Mouse (Mus musculus) MEL (cell line): ENCODE measurements around the gene Gpr61. TPM values are rescaled to one million over a fixed set of nuclear protein-coding genes. Genes with fewer than 3 reads are reported as not detected.

ENCODE experiments used
- DNase-seq: peaks from one replicate; pipeline ENCODE4 v3.0.0; 2011; ENCODE audit warnings: low read depth, low spot score
- H3K27ac ChIP-seq: 2 replicates; pipeline ENCODE4 v1.5.1; 2012; ENCODE audit warnings: low read depth, mild to moderate bottlenecking, control low read depth, low read length, moderate library complexity; ENCODE audit not compliant: control insufficient read depth
- H3K27me3 ChIP-seq, 2 experiments: fragments of 150-350 bp in 1 of 2; sonication (generic) in 1 of 2; 2 replicates each; pipeline ENCODE4 v1.6.1; 2012; ENCODE audit warnings: low read length in 2 of 2, mild to moderate bottlenecking in 2 of 2, improper control_type of control experiment in 1 of 2, moderate library complexity in 1 of 2; ENCODE audit not compliant: insufficient read depth in 2 of 2, control insufficient read depth in 1 of 2
- H3K36me3 ChIP-seq, 2 experiments: 2 replicates each; pipeline ENCODE4 v1.6.1; 2012 to 2014; ENCODE audit warnings: low read length in 2 of 2, improper control_type of control experiment in 1 of 2, inconsistent platforms in 1 of 2, mild to moderate bottlenecking in 1 of 2; ENCODE audit not compliant: insufficient read depth in 2 of 2, control insufficient read depth in 1 of 2
- H3K4me1 ChIP-seq, 2 experiments: fragments of 150-350 bp in 1 of 2; sonication (generic) in 1 of 2; 2 replicates each; pipeline ENCODE4 v1.6.1; 2012; ENCODE audit warnings: low read length in 2 of 2, improper control_type of control experiment in 1 of 2, mild to moderate bottlenecking in 1 of 2; ENCODE audit not compliant: insufficient read depth in 2 of 2, control insufficient read depth in 1 of 2
- H3K4me3 ChIP-seq, 2 experiments: fragments of 150-350 bp in 1 of 2; sonication (generic) in 1 of 2; 2 replicates each; pipeline ENCODE4 v1.5.1; 2012; ENCODE audit warnings: low read depth in 2 of 2, low read length in 2 of 2, mild to moderate bottlenecking in 2 of 2, moderate library complexity in 2 of 2, control low read depth in 1 of 2, improper control_type of control experiment in 1 of 2; ENCODE audit not compliant: control insufficient read depth in 1 of 2, insufficient read depth in 1 of 2
- H3K79me2 ChIP-seq: 2 replicates; pipeline ENCODE4 v1.6.1; 2012; ENCODE audit warnings: mild to moderate bottlenecking, low read length, moderate library complexity; ENCODE audit not compliant: control insufficient read depth, poor library complexity, insufficient read depth
- H3K9ac ChIP-seq: 2 replicates; pipeline ENCODE4 v1.6.1; 2012; ENCODE audit warnings: low read depth, mild to moderate bottlenecking, control low read depth, low read length, moderate library complexity; ENCODE audit not compliant: control insufficient read depth, poor library complexity, severe bottlenecking
- H3K9me3 ChIP-seq: fragments of 150-350 bp; sonication (generic); replicated peaks from 2 replicates; pipeline ENCODE4 v1.6.1; 2012; ENCODE audit warnings: mild to moderate bottlenecking, low read length, improper control_type of control experiment, moderate library complexity; ENCODE audit not compliant: insufficient read depth
- BHLHE40 ChIP-seq: IDR thresholded peaks from 2 replicates; pipeline ENCODE4 v1.6.1; 2012; ENCODE audit warnings: low read depth, mild to moderate bottlenecking, inconsistent platforms, low read length, improper control_type of control experiment, borderline replicate concordance
- CHD2 ChIP-seq: IDR thresholded peaks from 2 replicates; pipeline ENCODE4 v1.6.1; 2011; ENCODE audit warnings: low read length, improper control_type of control experiment
- CTCF ChIP-seq, 3 experiments: IDR thresholded peaks in 2 of 3; conservative IDR thresholded peaks in 1 of 3; 2 replicates each; pipeline ENCODE4 v1.5.1; 2011 to 2012; ENCODE audit warnings: low read length in 3 of 3, low read depth in 2 of 3, mild to moderate bottlenecking in 2 of 3, improper control_type of control experiment in 1 of 3, inconsistent platforms in 1 of 3, mixed read lengths in 1 of 3, moderate library complexity in 1 of 3; ENCODE audit not compliant: control insufficient read depth in 1 of 3, insufficient read depth in 1 of 3, poor library complexity in 1 of 3, severe bottlenecking in 1 of 3
- E2F4 ChIP-seq: IDR thresholded peaks from 2 replicates; pipeline ENCODE4 v1.6.1; 2011; ENCODE audit warnings: low read depth, low read length, improper control_type of control experiment, borderline replicate concordance
- ELF1 ChIP-seq: IDR thresholded peaks from 2 replicates; pipeline ENCODE4 v1.6.1; 2014; ENCODE audit warnings: low read depth, mild to moderate bottlenecking, inconsistent platforms, low read length, improper control_type of control experiment, moderate library complexity
- EP300 ChIP-seq, 2 experiments: IDR thresholded peaks; 2 replicates each; pipeline ENCODE4 v1.6.1; 2011; ENCODE audit warnings: improper control_type of control experiment in 2 of 2, low read length in 2 of 2, low read depth in 1 of 2, mild to moderate bottlenecking in 1 of 2
- ETS1 ChIP-seq: IDR thresholded peaks from 2 replicates; pipeline ENCODE4 v1.6.1; 2012; ENCODE audit warnings: low read depth, mild to moderate bottlenecking, inconsistent platforms, low read length, improper control_type of control experiment, moderate library complexity
- GABPA ChIP-seq: IDR thresholded peaks from 2 replicates; pipeline ENCODE4 v1.6.1; 2012; ENCODE audit warnings: low read depth, mild to moderate bottlenecking, inconsistent platforms, low read length, improper control_type of control experiment, moderate library complexity
- GATA1 ChIP-seq: IDR thresholded peaks from 2 replicates; pipeline ENCODE4 v1.6.1; 2011; ENCODE audit warnings: low read depth, low read length, improper control_type of control experiment
- HCFC1 ChIP-seq: IDR thresholded peaks from 2 replicates; pipeline ENCODE4 v1.6.1; 2012; ENCODE audit warnings: low read depth, mild to moderate bottlenecking, inconsistent platforms, low read length, improper control_type of control experiment, moderate library complexity
- JUND ChIP-seq: IDR thresholded peaks from 2 replicates; pipeline ENCODE4 v1.6.1; 2011; ENCODE audit warnings: low read depth, mild to moderate bottlenecking, improper control_type of control experiment, low read length
- KAT2A ChIP-seq: conservative IDR thresholded peaks from 2 replicates; pipeline ENCODE4 v1.6.1; 2012; ENCODE audit warnings: low read depth, low read length, improper control_type of control experiment, inconsistent platforms
- MAX ChIP-seq: IDR thresholded peaks from 2 replicates; pipeline ENCODE4 v1.6.1; 2011; ENCODE audit warnings: low read length, improper control_type of control experiment
- MAZ ChIP-seq: IDR thresholded peaks from 2 replicates; pipeline ENCODE4 v1.6.1; 2012; ENCODE audit warnings: low read depth, mild to moderate bottlenecking, inconsistent platforms, low read length, improper control_type of control experiment
- MEF2A ChIP-seq: IDR thresholded peaks from 2 replicates; pipeline ENCODE4 v1.6.1; 2014; ENCODE audit warnings: low read depth, mild to moderate bottlenecking, inconsistent platforms, low read length, improper control_type of control experiment; ENCODE audit not compliant: poor library complexity, insufficient replicate concordance, severe bottlenecking; ENCODE audit errors: extremely low read depth
- MXI1 ChIP-seq: IDR thresholded peaks from 2 replicates; pipeline ENCODE4 v1.6.1; 2011; ENCODE audit warnings: mild to moderate bottlenecking, low read depth, low read length, improper control_type of control experiment
- MYC ChIP-seq: IDR thresholded peaks from 2 replicates; pipeline ENCODE4 v1.6.1; 2011; ENCODE audit warnings: low read depth, mild to moderate bottlenecking, low read length, improper control_type of control experiment, moderate library complexity
- NELFE ChIP-seq: IDR thresholded peaks from 2 replicates; pipeline ENCODE4 v1.6.1; 2011; ENCODE audit warnings: low read depth, low read length, improper control_type of control experiment
- NRF1 ChIP-seq: IDR thresholded peaks from 2 replicates; pipeline ENCODE4 v1.6.1; 2014; ENCODE audit warnings: low read depth, mild to moderate bottlenecking, inconsistent platforms, low read length, improper control_type of control experiment, moderate library complexity; ENCODE audit not compliant: poor library complexity, insufficient read depth, severe bottlenecking
- POLR2A ChIP-seq, 2 experiments: IDR thresholded peaks; 2 replicates each; pipeline ENCODE4 v1.6.1; 2011 to 2012; ENCODE audit warnings: low read length in 2 of 2, mild to moderate bottlenecking in 2 of 2, control low read depth in 1 of 2, improper control_type of control experiment in 1 of 2, low read depth in 1 of 2, moderate library complexity in 1 of 2; ENCODE audit not compliant: control insufficient read depth in 1 of 2, insufficient read depth in 1 of 2, poor library complexity in 1 of 2
- POLR2AphosphoS5 ChIP-seq: IDR thresholded peaks from 2 replicates; pipeline ENCODE4 v1.6.1; 2012; ENCODE audit warnings: low read depth, borderline replicate concordance, mild to moderate bottlenecking, inconsistent platforms, low read length, moderate library complexity, mixed read lengths
- RAD21 ChIP-seq: IDR thresholded peaks from 2 replicates; pipeline ENCODE4 v1.6.1; 2011; ENCODE audit warnings: mild to moderate bottlenecking, low read depth, low read length, improper control_type of control experiment
- RCOR1 ChIP-seq: IDR thresholded peaks from 2 replicates; pipeline ENCODE4 v1.6.1; 2012; ENCODE audit warnings: low read depth, mild to moderate bottlenecking, inconsistent platforms, low read length, improper control_type of control experiment
- SMC3 ChIP-seq: IDR thresholded peaks from 2 replicates; pipeline ENCODE4 v1.6.1; 2011; ENCODE audit warnings: low read depth, low read length, improper control_type of control experiment
- TAL1 ChIP-seq: IDR thresholded peaks from 2 replicates; pipeline ENCODE4 v1.6.1; 2012; ENCODE audit warnings: mild to moderate bottlenecking, inconsistent platforms, low read length, moderate library complexity, mixed read lengths
- TBP ChIP-seq: IDR thresholded peaks from 2 replicates; pipeline ENCODE4 v1.8.0; 2011; ENCODE audit warnings: low read depth, low read length, improper control_type of control experiment
- TCF12 ChIP-seq: IDR thresholded peaks from 2 replicates; pipeline ENCODE4 v1.6.1; 2014; ENCODE audit warnings: low read depth, mild to moderate bottlenecking, inconsistent platforms, low read length, improper control_type of control experiment, moderate library complexity
- UBTF ChIP-seq: IDR thresholded peaks from 2 replicates; pipeline ENCODE4 v1.6.1; 2012; ENCODE audit warnings: low read depth, mild to moderate bottlenecking, inconsistent platforms, low read length, improper control_type of control experiment, moderate library complexity, borderline replicate concordance; ENCODE audit not compliant: insufficient read depth
- USF2 ChIP-seq, 2 experiments: IDR thresholded peaks; 2 replicates each; pipeline ENCODE4 v1.6.1; 2011 to 2012; ENCODE audit warnings: improper control_type of control experiment in 2 of 2, low read length in 2 of 2, borderline replicate concordance in 1 of 2, inconsistent platforms in 1 of 2, low read depth in 1 of 2, mild to moderate bottlenecking in 1 of 2; ENCODE audit not compliant: insufficient read depth in 1 of 2
- ZC3H11A ChIP-seq: IDR thresholded peaks from 2 replicates; pipeline ENCODE4 v1.6.1; 2012; ENCODE audit warnings: low read depth, mild to moderate bottlenecking, inconsistent platforms, low read length, improper control_type of control experiment
- ZMIZ1 ChIP-seq: IDR thresholded peaks from 2 replicates; pipeline ENCODE4 v1.6.1; 2012; ENCODE audit warnings: low read depth, mild to moderate bottlenecking, inconsistent platforms, low read length, improper control_type of control experiment, moderate library complexity
- ZNF384 ChIP-seq: IDR thresholded peaks from 2 replicates; pipeline ENCODE4 v1.6.1; 2012; ENCODE audit warnings: low read depth, mild to moderate bottlenecking, inconsistent platforms, low read length, improper control_type of control experiment
- polyA plus RNA-seq, 2 experiments: library from polyadenylated mRNA; stranded (reverse) in 1 of 2; unstranded in 1 of 2; fragments of >175 nt in 1 of 2; fragments of >200 nt in 1 of 2; gene quantifications; 2 replicates each; pipeline versions ENCODE4 v1.2.1 to v1.2.4; 2012; ENCODE audit warnings: low replicate concordance in 2 of 2, low read depth in 1 of 2; ENCODE audit not compliant: insufficient read length in 2 of 2, insufficient read depth in 1 of 2, missing spikeins in 1 of 2
- total RNA-seq: library from RNA; depleted of rRNA; stranded (reverse); fragments of 300-350 nt; gene quantifications from 2 replicates; pipeline ENCODE4 v1.2.3, GENCODE M21; 2012

Gpr61 gene
- total and polyA plus RNA-seq, 3 experiments: 0.04 to 0.07 TPM; not detected in 1

DNA sequence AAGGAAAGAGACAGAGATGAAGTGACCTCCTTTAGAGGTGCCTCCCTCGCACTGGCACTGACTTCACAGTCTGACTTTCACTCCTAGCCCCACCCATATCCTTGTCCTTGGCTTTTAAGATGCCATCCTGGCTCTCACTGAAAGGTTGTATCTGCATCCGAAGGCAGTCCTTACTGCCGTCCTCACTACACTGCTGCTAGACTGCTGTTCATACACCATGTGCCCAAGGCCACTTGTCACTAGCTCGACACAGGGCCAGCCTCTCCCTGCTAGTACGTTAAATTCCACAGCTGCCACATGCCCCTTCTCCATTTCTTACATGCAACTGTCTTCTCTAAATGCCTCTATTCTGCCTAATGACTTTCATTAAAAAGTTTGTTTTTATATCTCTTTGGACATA lies 43.4 kb downstream of the Gpr61 start:
- H3K36me3 ChIP-seq: peaks cover 4 to 35% of the 10 kb centered on the region in 2 experiments
- no peaks in the 10 kb centered on the region for H3K9me3 ChIP-seq

DNA sequence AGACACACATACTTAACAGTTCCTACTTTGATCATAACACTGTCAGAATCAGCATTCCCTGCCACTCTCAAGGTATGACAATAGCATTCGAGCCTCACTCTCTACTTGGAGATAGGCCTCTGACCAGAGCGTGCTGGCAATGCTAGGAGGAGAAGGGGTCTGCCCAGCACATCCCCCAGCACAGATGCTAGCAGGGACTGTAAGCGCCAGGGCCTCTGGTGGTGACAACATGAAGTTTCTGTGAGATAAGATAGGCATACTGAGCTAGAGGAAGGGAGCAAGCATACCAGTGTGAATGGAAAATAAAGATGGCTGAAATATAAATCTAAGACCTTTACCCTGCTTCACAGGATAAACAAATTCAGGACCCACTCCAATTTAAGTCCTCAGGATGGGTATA lies 49.4 kb downstream of the Gpr61 start:
- Histone ChIP-seq H3K9ac (no peak overlapping the region), H3K4me3 (no peak overlapping the region), H3K27ac (no peak overlapping the region), H3K9me3 (no peaks in the 10 kb centered on the region), H3K36me3 (peaks cover 5 to 13% of the 10 kb centered on the region in 2 experiments; a peak in 3 of 4 replicates), H3K27me3 (no peaks in the 10 kb centered on the region), H3K79me2 (no peaks in the 10 kb centered on the region), H3K4me1 (peaks cover 0 to 4% of the 10 kb centered on the region in 2 experiments; a peak in 1 of 4 replicates)
- DNase-seq: peak; percentile 46
- TF ChIP-seq EP300 (IDR thresholded peaks at IDR 0.05; ENCODE audit: low read depth in 1 of 2, low read length in 2 of 2) (peak; percentile 27 to 44; a peak in 2 of 4 replicates), GABPA (no peak), TBP (no peak), RAD21 (no peak), POLR2AphosphoS5 (no peak), ZNF384 (no peak), MXI1 (no peak), CTCF (IDR thresholded peaks at IDR 0.05 in 2 of 3, conservative IDR thresholded peaks at IDR 0.05 in 1 of 3; ENCODE audit: control insufficient read depth in 1 of 3, insufficient read depth in 1 of 3, low read depth in 2 of 3, low read length in 3 of 3, poor library complexity in 1 of 3, severe bottlenecking in 1 of 3) (0 out of 6 replicates have a peak, but pooled peaks of 1 of the 3 experiments have one; percentile 6), MAZ (no peak), ZC3H11A (no peak), BHLHE40 (no peak), TAL1 (peak; percentile 16; the same call in 1 of the 2 replicates), NELFE (no peak), ETS1 (0 out of 2 replicates have a peak, but pooled peaks have one; percentile 14), USF2 (IDR thresholded peaks at IDR 0.05; ENCODE audit: borderline replicate concordance in 1 of 2, insufficient read depth in 1 of 2, low read depth in 1 of 2, low read length in 2 of 2) (no peak), CHD2 (no peak), POLR2A (IDR thresholded peaks at IDR 0.05; ENCODE audit: control insufficient read depth in 1 of 2, insufficient read depth in 1 of 2, low read depth in 1 of 2, low read length in 2 of 2, poor library complexity in 1 of 2) (0 out of 4 replicates have a peak, but pooled peaks of 1 of the 2 experiments have one; percentile 28), KAT2A (no peak), UBTF (no peak), MYC (no peak), ELF1 (no peak), GATA1 (peak; percentile 49; the same call in 1 of the 2 replicates), E2F4 (no peak), ZMIZ1 (no peak), JUND (no peak), NRF1 (no peak), TCF12 (peak; percentile 33; the same call in 1 of the 2 replicates), RCOR1 (no peak), MAX (no peak)

More for the DNA sequence above, 43.4 kb downstream of the Gpr61 start:
- Histone ChIP-seq H3K27ac (no peak overlapping the region), H3K9ac (no peak overlapping the region), H3K27me3 (no peaks in the 10 kb centered on the region), H3K4me3 (no peak overlapping the region), H3K79me2 (no peaks in the 10 kb centered on the region), H3K4me1 (peaks cover 0 to 2% of the 10 kb centered on the region in 2 experiments; a peak in 2 of 4 replicates)
- TF ChIP-seq JUND: no peak
- TF ChIP-seq GABPA: no peak
- no peak for TF ChIP-seq MEF2A
- no peak for TF ChIP-seq SMC3
- TF ChIP-seq HCFC1: no peak
- TF ChIP-seq E2F4: no peak
- no peak for DNase-seq
